Mouse (Mus musculus) bone marrow, adult 2 months (tissue): ENCODE measurements around the gene Mgat5.

Experiments used
- CTCF ChIP-seq: fragments of 200-500 bp; IDR thresholded peaks from 2 replicates; pipeline ENCODE4 v1.5.1; 2011; ENCODE audit warnings: low read length, control low read depth; ENCODE audit not compliant: control insufficient read depth, insufficient read depth
- POLR2A ChIP-seq: fragments of 200-500 bp; IDR thresholded peaks from 2 replicates; pipeline ENCODE4 v1.6.1; 2011; ENCODE audit warnings: low read depth, mild to moderate bottlenecking, control low read depth, low read length, borderline replicate concordance; ENCODE audit not compliant: control insufficient read depth

DNA sequence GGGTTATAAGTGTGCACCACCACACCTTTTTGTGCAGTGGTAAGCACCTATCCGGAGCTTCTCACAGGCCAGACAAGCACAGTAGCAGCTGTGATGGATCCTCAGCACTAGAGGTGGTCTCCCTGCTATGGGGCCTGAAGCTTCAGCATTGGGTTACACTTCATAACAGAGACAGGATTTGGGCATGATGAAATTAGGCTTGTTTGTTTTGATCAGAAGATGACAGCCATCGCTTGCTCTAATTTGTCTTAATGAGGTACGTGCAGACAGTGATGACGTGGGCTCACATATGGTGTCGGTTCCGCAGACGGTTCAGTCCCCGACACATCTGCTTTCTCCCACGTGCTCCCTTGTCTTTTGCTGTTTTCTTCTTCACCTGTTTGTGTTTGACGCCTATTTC, 132.9 kb downstream of the Mgat5 start:
- no peak for TF ChIP-seq CTCF
- no peak for TF ChIP-seq POLR2A
